Mouse (Mus musculus): ENCODE measurements at regions not wholly inside any gene's neighbourhood (a gene's known extent, or its start where the extent isn't known, plus 50 kb on each side); places are given as distances from the start of the nearest gene placed in this dataset.

GRCm38 (mm10) chr16:87245441-87245840, 108.5 kb upstream of the N6amt1 start:
- no peak for TF ChIP-seq CTCF (IDR thresholded peaks at IDR 0.05; ENCODE audit: low read depth)
- no peak for TF ChIP-seq EP300 (IDR thresholded peaks at IDR 0.05; ENCODE audit: low read depth)

Data from liver, postnatal 0 days (tissue).